Mouse (Mus musculus) G1E (cell line): ENCODE results near the gene Gm49369. TPM values are rescaled to one million over a fixed set of nuclear protein-coding genes. Genes with fewer than 3 reads are reported as not detected.

Experiments used
- ATAC-seq: 2 replicates; pipeline ENCODE4 v1.8.0; 2016; ENCODE audit warnings: mild to moderate bottlenecking; ENCODE audit not compliant: insufficient number of reproducible peaks, poor library complexity, low FRiP score, severe bottlenecking; ENCODE audit errors: extremely low read depth
- DNase-seq: peaks from one replicate; pipeline ENCODE4 v3.0.0; 2012; ENCODE audit warnings: low spot score
- H3K27me3 ChIP-seq: 2 replicates; pipeline ENCODE4 v1.6.1; 2012; ENCODE audit warnings: mild to moderate bottlenecking, low read length, inconsistent platforms; ENCODE audit not compliant: insufficient read depth
- H3K36me3 ChIP-seq: replicated peaks from 2 replicates; pipeline ENCODE3; 2012; ENCODE audit warnings: mild to moderate bottlenecking, inconsistent platforms
- H3K4me1 ChIP-seq: 2 replicates; pipeline ENCODE4 v1.6.1; 2012; ENCODE audit warnings: low read depth, low read length, inconsistent platforms, mixed read lengths; ENCODE audit not compliant: insufficient read depth
- H3K4me3 ChIP-seq: 2 replicates; pipeline ENCODE4 v1.5.1; 2012; ENCODE audit warnings: low read depth, mild to moderate bottlenecking, inconsistent platforms, low read length, moderate library complexity, mixed read lengths
- H3K9me3 ChIP-seq: replicated peaks from 2 replicates; pipeline ENCODE4 v1.6.1; 2012; ENCODE audit warnings: inconsistent platforms
- CTCF ChIP-seq: IDR thresholded peaks from 2 replicates; pipeline ENCODE4 v1.5.1; 2012; ENCODE audit warnings: low read depth, low read length, inconsistent platforms, mixed read lengths
- GATA1 ChIP-seq: IDR thresholded peaks from 2 replicates; pipeline ENCODE4 v1.6.1; 2012; ENCODE audit warnings: borderline replicate concordance, low read length, inconsistent platforms, mixed read lengths
- GATA2 ChIP-seq: IDR thresholded peaks from 2 replicates; pipeline ENCODE4 v1.6.1; 2012; ENCODE audit warnings: low read depth, low read length, inconsistent platforms, borderline replicate concordance
- POLR2AphosphoS5 ChIP-seq: IDR thresholded peaks from 2 replicates; pipeline ENCODE4 v1.6.1; 2012; ENCODE audit warnings: low read depth, low read length, inconsistent platforms; ENCODE audit not compliant: insufficient replicate concordance
- TAL1 ChIP-seq: conservative IDR thresholded peaks from 2 replicates; pipeline ENCODE4 v1.6.1; 2012; ENCODE audit warnings: low read depth, low read length, inconsistent platforms, mixed read lengths
- polyA plus RNA-seq: library from polyadenylated mRNA; stranded (reverse); fragments of >175 nt; gene quantifications from 2 replicates; pipeline ENCODE4 v1.2.3, GENCODE M21; 2012
- total RNA-seq, 2 experiments: library from RNA; stranded (forward) in 1 of 2; stranded (reverse) in 1 of 2; fragments of 200-1000 nt in 1 of 2; fragments of >200 nt in 1 of 2; fragmentation: Nextera tagmentation in 1 of 2; gene quantifications; 2 replicates each; pipeline ENCODE4 v1.2.3; 2014 to 2017

Gene Gm49369
- not detected in 2 replicates for total RNA-seq (2014; fragmentation: Nextera tagmentation)
- total RNA-seq (2017) = 246 and 291 TPM in 2 replicates
- 28.2 and 43.6 TPM in 2 replicates for polyA plus RNA-seq

- Histone ChIP-seq H3K9me3 (no peaks in the 10 kb centered on the region), H3K36me3 (peaks cover 93% of the 10 kb centered on the region), H3K4me1 (peaks cover 95% of the 10 kb centered on the region), H3K27me3 (no peaks in the 10 kb centered on the region), H3K4me3 (peak within 1 kb of the TSS; percentile 29; the same call in 1 of the 2 replicates)
- ATAC-seq (no peak), DNase-seq (no peak)
- TF ChIP-seq CTCF = no peak
These were observed at the start of gene Gm49369 for GRCm38 (mm10) chr7:142382567-142382966. Gm49369 (minus strand) TSS chr7:142382667.

DNA sequence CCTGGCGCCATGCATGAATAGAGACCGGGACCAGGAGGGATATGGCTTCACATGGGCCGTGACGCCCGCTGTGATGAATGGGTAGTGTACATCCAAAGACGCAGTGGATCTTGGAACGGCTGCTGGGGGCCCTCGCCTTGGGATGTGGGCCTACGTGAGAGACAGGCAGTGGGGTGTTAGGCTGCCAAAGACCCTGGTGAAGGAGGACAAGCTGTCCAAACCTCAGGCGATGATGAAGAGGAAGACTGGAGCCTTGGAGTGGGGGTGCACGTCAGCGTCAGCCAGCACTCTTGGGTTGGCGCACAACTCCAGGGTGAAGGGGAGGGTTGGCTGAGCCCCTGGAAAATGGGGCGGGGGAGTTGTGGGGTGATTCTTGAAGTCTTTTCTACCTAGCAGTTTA, 48.6 kb upstream of the Gm49369 start:
- no peaks in the 10 kb centered on the region for H3K9me3 ChIP-seq
- no peak overlapping the region for H3K4me3 ChIP-seq
- peaks cover 58% of the 10 kb centered on the region for H3K27me3 ChIP-seq
- no peaks in the 10 kb centered on the region for H3K36me3 ChIP-seq
- DNase-seq (no peak), ATAC-seq (no peak)
- no peak for TF ChIP-seq GATA2
- TF ChIP-seq POLR2AphosphoS5 = no peak
- TF ChIP-seq GATA1 = no peak
- TF ChIP-seq CTCF = no peak
- no peak for TF ChIP-seq TAL1
- peaks cover 35% of the 10 kb centered on the region for H3K4me1 ChIP-seq

DNA sequence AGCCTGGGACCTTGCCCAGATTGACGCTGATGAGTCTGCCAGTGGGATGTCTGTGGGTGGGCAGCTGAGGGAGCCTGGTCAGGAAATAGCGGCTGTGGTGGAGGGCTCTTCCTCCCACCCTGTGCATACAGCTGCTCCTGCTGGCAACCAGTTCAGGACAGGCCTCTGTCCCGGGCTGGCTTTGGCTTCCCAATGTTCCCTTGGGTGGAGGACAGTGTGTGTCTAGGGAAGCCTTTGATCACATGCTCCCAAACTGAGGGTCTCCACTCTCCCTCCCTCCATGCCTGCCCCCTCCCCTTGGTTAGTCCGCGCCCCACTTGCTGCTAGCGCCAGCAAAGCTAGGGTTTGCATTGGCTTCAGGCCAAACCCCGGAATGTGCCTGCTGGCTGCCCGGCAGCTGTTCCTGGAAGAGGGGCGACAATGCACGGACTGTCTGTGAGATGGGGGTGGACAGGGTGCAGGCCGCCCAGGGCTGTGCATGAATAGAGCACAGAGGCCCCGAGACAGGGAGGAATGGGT, 47.8 kb upstream of the Gm49369 start:
- H3K9me3 ChIP-seq = no peaks in the 10 kb centered on the region
- H3K4me1 ChIP-seq = peaks cover 35% of the 10 kb centered on the region
- no peak for ATAC-seq
- H3K4me3 ChIP-seq = no peak overlapping the region
- no peak for TF ChIP-seq TAL1
- TF ChIP-seq GATA2 = no peak
- TF ChIP-seq GATA1 = no peak
- TF ChIP-seq CTCF = no peak
- H3K36me3 ChIP-seq = no peaks in the 10 kb centered on the region
- no peak for DNase-seq
- peaks cover 58% of the 10 kb centered on the region for H3K27me3 ChIP-seq

DNA sequence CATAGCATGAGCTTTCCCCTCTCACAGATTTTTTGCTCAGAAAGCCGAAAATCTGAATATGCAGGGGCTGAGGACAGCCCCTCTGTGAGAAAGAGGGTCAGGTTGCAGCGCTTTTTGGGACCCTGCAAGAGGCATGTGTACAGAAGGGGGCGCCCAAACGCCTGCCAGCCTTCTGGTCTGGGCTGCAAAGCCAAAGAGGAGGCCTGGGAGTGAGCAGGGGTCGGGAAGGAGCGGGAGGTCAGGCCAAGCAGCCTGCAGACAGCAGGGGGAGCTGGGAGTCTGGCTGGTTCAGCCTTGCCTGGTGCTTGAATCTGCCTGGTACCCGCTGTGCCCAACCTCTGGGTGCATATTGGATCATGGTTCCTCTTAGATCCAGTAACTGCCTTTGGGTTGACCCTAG, 45.7 kb upstream of the Gm49369 start:
- Histone ChIP-seq H3K27me3 (peaks cover 46% of the 10 kb centered on the region), H3K4me3 (no peak overlapping the region), H3K36me3 (no peaks in the 10 kb centered on the region), H3K4me1 (peaks cover 25% of the 10 kb centered on the region), H3K9me3 (no peaks in the 10 kb centered on the region)
- no peak for ATAC-seq
- DNase-seq = no peak
- TF ChIP-seq GATA1 = no peak
- no peak for TF ChIP-seq POLR2AphosphoS5
- TF ChIP-seq TAL1 = no peak
- TF ChIP-seq GATA2 = no peak
- no peak for TF ChIP-seq CTCF

GRCm38 (mm10) chr7:142425641-142426213, 43.3 kb upstream of the Gm49369 start:
- no peaks in the 10 kb centered on the region for H3K36me3 ChIP-seq
- H3K9me3 ChIP-seq = no peaks in the 10 kb centered on the region
- H3K4me1 ChIP-seq = peaks cover 46% of the 10 kb centered on the region
- peaks cover 32% of the 10 kb centered on the region for H3K27me3 ChIP-seq
- no peak for TF ChIP-seq GATA2
- no peak for TF ChIP-seq TAL1
- TF ChIP-seq GATA1 = no peak
- TF ChIP-seq POLR2AphosphoS5 = no peak
- no peak for ATAC-seq
- DNase-seq = no peak
- no peak overlapping the region for H3K4me3 ChIP-seq

DNA sequence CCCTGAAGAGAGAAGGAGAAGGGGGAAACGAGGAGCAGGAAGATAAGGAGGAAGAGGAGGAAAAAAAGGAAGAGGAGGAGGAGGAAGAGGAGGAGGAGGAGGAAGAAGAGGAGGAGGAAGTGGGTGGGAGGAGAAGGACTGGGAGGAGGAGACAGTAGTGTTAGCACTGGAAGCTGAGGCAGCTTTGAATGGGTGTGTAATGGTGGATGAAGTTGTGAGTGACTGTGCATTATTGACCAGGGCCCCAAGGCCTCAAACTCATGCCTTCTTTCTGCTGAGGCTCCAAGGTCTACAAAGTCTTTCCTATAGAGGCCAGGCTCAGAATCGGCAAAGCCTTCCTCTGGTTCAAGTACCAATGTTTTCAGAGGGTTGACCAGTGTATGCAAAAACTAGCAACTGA, 39.4 kb upstream of the Gm49369 start:
- no peaks in the 10 kb centered on the region; the same call in 1 of the 2 replicates for H3K27me3 ChIP-seq
- no peaks in the 10 kb centered on the region for H3K36me3 ChIP-seq
- no peak for DNase-seq
- no peak for TF ChIP-seq CTCF
- H3K9me3 ChIP-seq = no peaks in the 10 kb centered on the region
- no peak overlapping the region for H3K4me3 ChIP-seq
- ATAC-seq = no peak
- peaks cover 57% of the 10 kb centered on the region for H3K4me1 ChIP-seq

DNA sequence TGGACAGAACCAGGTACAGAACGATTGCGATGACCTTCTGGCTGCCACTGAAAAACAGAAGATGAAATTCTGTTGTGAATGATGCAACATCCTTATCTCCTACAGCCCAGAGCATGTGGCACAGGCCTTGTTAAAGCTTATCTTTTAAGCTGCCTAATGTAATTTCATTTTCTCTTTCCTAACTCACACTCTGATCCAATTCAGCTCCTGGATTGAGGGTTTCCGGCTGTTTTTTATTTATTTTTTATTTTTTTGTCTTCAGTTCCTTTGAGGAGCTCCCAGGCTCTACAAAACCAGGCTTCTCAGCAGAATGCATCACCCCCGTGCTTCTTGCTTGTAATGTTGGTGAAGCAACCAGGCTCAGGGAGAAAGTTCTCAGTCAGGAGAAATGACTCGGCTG, 37.4 kb upstream of the Gm49369 start:
- no peak overlapping the region; the same call in 1 of the 2 replicates for H3K4me3 ChIP-seq

More for the DNA sequence above, 37.4 kb upstream of the Gm49369 start:
- TF ChIP-seq TAL1 (peak; percentile 89), POLR2AphosphoS5 (no peak)
- Histone ChIP-seq H3K27me3 (no peaks in the 10 kb centered on the region), H3K9me3 (no peaks in the 10 kb centered on the region), H3K36me3 (no peaks in the 10 kb centered on the region), H3K4me1 (peaks cover 51% of the 10 kb centered on the region)
- ATAC-seq (peak; percentile 75), DNase-seq (peak; percentile 61)
